Mouse (Mus musculus) liver, embryonic 14.5 days (tissue): ENCODE results near the gene Teddm1a.

Experiments used
- CTCF ChIP-seq: IDR thresholded peaks from 2 replicates; pipeline ENCODE4 v1.5.1; 2016; ENCODE audit warnings: antibody characterized with exemption, low read depth, control low read depth
- EP300 ChIP-seq: IDR thresholded peaks from 2 replicates; pipeline ENCODE4 v1.6.1; 2016; ENCODE audit warnings: antibody characterized with exemption, low read depth

- TF ChIP-seq CTCF (no peak), EP300 (no peak)
Observed at GRCm38 (mm10) chr1:153918521-153919206, 27.1 kb downstream of the Teddm1a start.
